Mouse (Mus musculus): ENCODE measurements around the gene Msi2.

DNA sequence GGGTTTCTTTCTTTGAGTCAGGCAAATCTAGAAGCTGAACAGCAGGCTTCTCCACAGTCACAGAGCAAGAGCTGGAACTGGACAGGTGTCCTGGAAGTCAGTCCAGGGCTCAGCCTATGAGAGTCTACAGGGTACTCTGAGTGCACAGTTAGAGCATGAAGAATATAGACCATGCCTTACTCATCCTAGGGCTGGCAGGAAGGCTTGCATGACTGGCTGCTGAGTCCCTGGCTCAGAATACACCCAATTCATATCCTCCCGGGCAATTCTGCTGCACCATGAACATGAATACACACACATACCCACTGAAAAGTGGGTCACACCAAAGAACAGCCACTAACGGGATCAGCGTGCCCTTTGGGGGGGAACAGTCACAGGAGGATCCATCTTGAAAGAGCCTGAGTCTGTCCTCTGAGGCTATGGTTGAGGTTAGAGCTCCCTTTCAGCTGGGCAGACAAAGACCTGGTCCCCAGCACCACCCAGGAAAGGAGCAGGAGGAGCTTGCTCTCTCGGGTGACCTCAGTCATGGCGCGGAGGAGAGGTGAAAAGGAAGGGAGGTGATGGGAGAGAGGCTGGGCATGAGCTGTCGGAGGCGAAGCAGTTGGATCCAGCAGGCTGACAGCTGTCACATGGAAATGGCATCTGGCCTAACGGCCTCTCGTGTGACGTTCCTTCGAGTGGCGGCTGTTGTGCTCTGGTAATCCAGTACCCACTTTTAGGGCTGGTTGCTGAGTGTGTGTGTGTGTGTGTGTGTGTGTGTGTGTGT, 230.0 kb downstream of the Msi2 start:
- TF ChIP-seq POLR2A (IDR thresholded peaks at IDR 0.05; ENCODE audit: low read depth, low read length) (no peak), CTCF (IDR thresholded peaks at IDR 0.05; ENCODE audit: extremely low read depth, insufficient read depth, insufficient read length, insufficient replicate concordance) (no peak)
